Mouse (Mus musculus) liver, embryonic 11.5 days (tissue): ENCODE measurements around the gene Fam92b. TPM values are rescaled to one million over a fixed set of nuclear protein-coding genes. Genes with fewer than 3 reads are reported as not detected.

Experiments used
- ATAC-seq: fragments of 200-750 bp; cut with Nextera tagmentation; replicated peaks from 2 replicates; pipeline ENCODE4 v1.8.0; 2017; ENCODE audit warnings: moderate number of reproducible peaks, mild to moderate bottlenecking, moderate TSS enrichment, moderate library complexity; ENCODE audit not compliant: low FRiP score
- DNase-seq: peaks from one replicate; pipeline ENCODE4 v3.0.0-alpha.2; 2017; ENCODE audit warnings: low spot score
- H3K27ac ChIP-seq: fragments of 300-500 bp; sonication (generic); 2 replicates; pipeline ENCODE4 v1.5.1; 2014; ENCODE audit warnings: mild to moderate bottlenecking, low read depth, low read length, control low read depth
- H3K27me3 ChIP-seq: fragments of 300-500 bp; sonication (generic); replicated peaks from 2 replicates; pipeline ENCODE4 v1.6.1; 2014; ENCODE audit warnings: low read length, mixed read lengths; ENCODE audit not compliant: control insufficient read depth, insufficient read depth
- H3K36me3 ChIP-seq: fragments of 300-500 bp; sonication (generic); 2 replicates; pipeline ENCODE4 v1.6.1; 2014; ENCODE audit warnings: mild to moderate bottlenecking, low read length, moderate library complexity, mixed read lengths; ENCODE audit not compliant: control insufficient read depth, insufficient read depth
- H3K4me1 ChIP-seq: fragments of 300-500 bp; sonication (generic); replicated peaks from 2 replicates; pipeline ENCODE4 v1.6.1; 2014; ENCODE audit warnings: low read length, mixed read lengths; ENCODE audit not compliant: control insufficient read depth, insufficient read depth
- H3K4me2 ChIP-seq: fragments of 300-500 bp; sonication (generic); 2 replicates; pipeline ENCODE4 v1.6.1; 2014; ENCODE audit warnings: mild to moderate bottlenecking, control low read depth, moderate library complexity
- H3K4me3 ChIP-seq: fragments of 300-500 bp; sonication (generic); 2 replicates; pipeline ENCODE4 v1.5.1; 2014; ENCODE audit warnings: low read depth, low read length, control low read depth
- H3K9ac ChIP-seq: fragments of 300-500 bp; sonication (generic); 2 replicates; pipeline ENCODE4 v1.6.1; 2014; ENCODE audit warnings: low read depth, low read length, control low read depth
- H3K9me3 ChIP-seq: fragments of 300-500 bp; sonication (generic); 2 replicates; pipeline ENCODE4 v1.6.1; 2016; ENCODE audit warnings: low read length, inconsistent platforms, mixed read lengths; ENCODE audit not compliant: control insufficient read depth
- WGBS: fragments of 180-500 bp; shearing (Covaris S2); extraction: QIAGEN DNeasy Blood & Tissue Kit; methylation state at CpG from one replicate; pipeline ENCODE4 v1.1.7; 2014; 5-methylcytosine and 5-hydroxymethylcytosine counted together
- polyA plus RNA-seq: library from polyadenylated mRNA; unstranded; fragments of >200 nt; fragmentation: Nextera tagmentation; extraction: Ambion mirVana; gene quantifications from 2 replicates; pipeline ENCODE4 v1.2.1, GENCODE M21; 2014

Gene Fam92b
- polyA plus RNA-seq, 1 experiment from 2014 or later, result 0.27 TPM

DNA sequence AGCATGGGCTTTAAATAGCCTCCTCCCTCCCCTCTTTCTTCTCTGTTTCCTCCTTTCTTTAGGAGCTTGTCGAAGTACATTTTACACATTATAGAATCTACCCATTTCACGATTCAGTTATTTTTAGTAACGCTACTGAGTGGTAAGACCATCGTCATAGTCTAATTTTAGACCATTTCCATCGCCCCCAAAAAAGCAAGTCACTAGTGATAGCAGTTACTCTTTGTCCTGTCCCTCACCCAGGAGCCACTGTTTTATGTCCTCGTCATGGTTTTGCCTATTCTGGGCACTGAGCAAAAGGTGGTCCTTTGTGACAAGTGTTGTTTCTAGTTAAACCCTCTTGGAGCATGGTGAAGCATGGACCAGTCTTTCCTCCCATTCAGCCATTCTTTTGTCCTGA, 57.3 kb downstream of the Fam92b start:
- WGBS, result 62% methylated on average over 6 of the region's 6 CpGs
- Histone ChIP-seq H3K36me3 (no peaks in the 10 kb centered on the region), H3K9ac (no peak overlapping the region), H3K4me3 (no peak overlapping the region), H3K9me3 (no peaks in the 10 kb centered on the region), H3K27ac (no peak overlapping the region), H3K4me2 (no peak overlapping the region), H3K4me1 (peaks cover 3% of the 10 kb centered on the region; the same call in 1 of the 2 replicates), H3K27me3 (peaks cover 33% of the 10 kb centered on the region)
- no peak for ATAC-seq
- DNase-seq, result no peak

DNA sequence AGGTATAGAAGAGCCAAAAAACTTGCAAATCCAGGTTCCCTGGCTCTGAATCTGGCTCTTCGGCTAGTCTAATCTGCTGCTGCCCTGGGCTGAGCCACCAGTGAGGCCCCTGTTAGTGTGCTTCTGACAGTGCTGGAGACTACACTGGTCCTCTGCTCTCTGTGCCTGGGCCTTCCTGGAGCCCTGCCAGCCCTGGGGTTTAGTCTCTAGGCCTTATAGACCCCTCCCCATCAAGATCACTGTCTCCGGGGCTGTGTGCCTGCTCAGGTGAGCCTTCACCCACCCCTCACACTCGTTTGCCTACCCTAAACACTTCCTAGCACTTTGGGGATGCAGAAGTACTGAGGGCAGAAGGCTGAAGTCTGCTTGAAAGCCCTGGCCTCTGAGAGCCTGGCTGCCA, 57.8 kb downstream of the Fam92b start:
- Histone ChIP-seq H3K27ac (no peak overlapping the region), H3K27me3 (peaks cover 38% of the 10 kb centered on the region), H3K4me3 (no peak overlapping the region), H3K9ac (no peak overlapping the region), H3K36me3 (no peaks in the 10 kb centered on the region), H3K9me3 (no peaks in the 10 kb centered on the region), H3K4me1 (peaks cover 3% of the 10 kb centered on the region), H3K4me2 (no peak overlapping the region)
- no peak for ATAC-seq
- no peak for DNase-seq
- WGBS, result 66% methylated on average over 3 of the region's 3 CpGs

GRCm38 (mm10) chr8:120118847-120119246, 58.4 kb downstream of the Fam92b start:
- no peak for ATAC-seq
- Histone ChIP-seq H3K27ac (no peak overlapping the region), H3K9ac (no peak overlapping the region), H3K4me3 (no peak overlapping the region), H3K9me3 (no peaks in the 10 kb centered on the region), H3K36me3 (no peaks in the 10 kb centered on the region), H3K4me2 (no peak overlapping the region), H3K4me1 (peaks cover 7% of the 10 kb centered on the region), H3K27me3 (peaks cover 42% of the 10 kb centered on the region)
- no peak for DNase-seq
- 74% methylated on average over 5 of the region's 5 CpGs for WGBS

GRCm38 (mm10) chr8:120118162-120118561, 59.1 kb downstream of the Fam92b start:
- peaks cover 42% of the 10 kb centered on the region for H3K27me3 ChIP-seq

DNA sequence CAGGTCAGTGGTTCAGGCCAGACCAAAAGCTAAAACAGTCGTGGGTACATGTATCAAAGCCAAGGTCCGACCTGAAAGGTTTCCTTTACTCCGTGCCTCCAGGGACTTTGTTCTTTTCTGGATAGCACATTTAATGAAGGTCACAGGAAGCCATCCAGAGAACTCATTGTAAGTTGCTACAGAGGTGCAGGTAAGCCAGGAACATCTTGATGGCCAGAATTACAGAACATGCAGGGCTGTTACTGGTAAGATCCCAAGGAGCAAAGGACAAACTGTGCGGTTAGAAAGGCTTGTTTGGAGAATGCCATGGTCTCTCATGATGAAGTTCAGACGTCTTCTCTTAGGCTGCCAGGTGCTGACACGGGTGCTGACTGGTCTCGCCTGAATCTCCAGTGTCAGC, 60.7 kb downstream of the Fam92b start:
- Histone ChIP-seq H3K4me1 (peaks cover 19% of the 10 kb centered on the region), H3K36me3 (no peaks in the 10 kb centered on the region), H3K4me3 (no peak overlapping the region), H3K27me3 (peaks cover 42% of the 10 kb centered on the region), H3K9ac (no peak overlapping the region), H3K4me2 (no peak overlapping the region), H3K9me3 (no peaks in the 10 kb centered on the region), H3K27ac (no peak overlapping the region)
- ATAC-seq (no peak), DNase-seq (no peak)
- 65% methylated on average over 7 of the region's 7 CpGs for WGBS

More at GRCm38 (mm10) chr8:120118162-120118561, 59.1 kb downstream of the Fam92b start:
- Histone ChIP-seq H3K4me3 (no peak overlapping the region), H3K27ac (no peak overlapping the region), H3K4me2 (no peak overlapping the region), H3K36me3 (no peaks in the 10 kb centered on the region), H3K9me3 (no peaks in the 10 kb centered on the region), H3K4me1 (peaks cover 9% of the 10 kb centered on the region), H3K9ac (no peak overlapping the region)
- DNase-seq, result no peak
- WGBS, result 84% methylated on average over 9 of the region's 9 CpGs
- no peak for ATAC-seq

Other genes with a start within 250 kb of the Fam92b start
- 3.8 and 4.4 TPM in 2 replicates for gene Crispld2, start 185.0 kb downstream of the Fam92b start, polyA plus RNA-seq
- gene Zdhhc7, start 76.0 kb downstream of the Fam92b start, polyA plus RNA-seq, result 27.4 and 30.1 TPM in 2 replicates
- 2.1 TPM in 2 replicates for gene 6430548M08Rik, start 63.3 kb downstream of the Fam92b start, polyA plus RNA-seq
- gene Gse1, start 51.0 kb upstream of the Fam92b start, polyA plus RNA-seq, result 23.1 and 25.3 TPM in 2 replicates